Mouse (Mus musculus): ENCODE data around the gene Taok2.

Gene Taok2

DNA sequence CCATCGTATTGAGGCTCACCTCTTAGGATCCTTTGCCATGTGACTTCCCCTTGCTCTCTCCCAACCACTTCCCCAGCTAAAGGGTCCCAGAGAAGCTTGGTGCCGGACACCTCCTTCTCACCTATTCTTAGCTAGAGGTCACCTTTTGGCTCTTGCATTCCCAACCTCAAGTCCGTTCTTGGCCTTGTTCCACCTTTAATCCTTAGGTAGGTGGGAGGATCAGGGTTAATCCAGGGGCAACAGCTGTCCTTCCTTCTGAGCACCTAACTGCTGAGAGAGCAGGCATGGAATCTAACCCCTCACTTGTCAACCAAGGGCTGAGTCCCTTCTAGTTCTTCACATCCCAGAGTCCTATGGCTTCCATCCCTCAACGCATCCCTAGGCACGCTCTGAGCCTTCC, 58.6 kb downstream of the Taok2 start:
- no peak for DNase-seq (ENCODE audit: low spot score in 2 of 2)

DNA sequence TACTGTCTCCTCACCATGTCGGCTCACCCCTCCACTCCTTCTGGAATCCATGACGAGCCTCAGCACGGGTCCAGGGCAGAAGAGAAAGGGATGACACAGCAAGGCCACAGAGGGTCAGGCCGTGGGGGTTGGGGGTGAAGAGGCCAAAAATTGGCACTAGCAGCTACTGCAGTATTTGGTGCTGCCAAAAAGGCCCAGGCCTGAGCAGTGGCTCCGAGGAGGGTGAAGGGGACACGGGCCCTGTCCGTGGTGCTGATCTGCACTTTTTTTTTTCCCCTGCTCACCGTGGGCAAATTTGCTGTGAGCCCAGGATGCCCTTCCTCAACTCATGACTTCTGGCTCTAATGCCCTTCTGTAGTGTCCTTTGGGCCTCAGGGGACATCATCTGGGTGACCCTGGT, 59.1 kb downstream of the Taok2 start:
- no peak for DNase-seq (ENCODE audit: low spot score in 2 of 2)

DNA sequence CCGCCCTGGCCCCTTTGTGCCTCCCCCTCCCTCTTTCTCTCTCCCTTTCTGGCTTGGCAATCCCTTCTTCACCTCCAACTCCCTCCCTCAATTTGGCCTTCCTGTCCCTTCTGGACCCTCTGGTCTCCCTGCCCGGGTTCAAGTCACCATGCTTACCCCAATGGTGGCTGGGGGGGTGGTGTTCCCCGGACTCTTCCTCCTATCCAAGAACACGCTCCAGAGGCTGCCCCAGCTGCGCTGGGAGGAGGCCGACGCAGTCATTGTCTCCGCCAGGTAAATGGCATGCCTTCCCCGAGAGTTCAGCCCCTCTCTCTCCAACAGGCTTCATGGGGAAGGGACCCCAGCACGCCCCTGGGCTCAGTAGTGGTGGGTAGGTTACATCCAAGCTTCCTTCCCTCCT, 60.6 kb downstream of the Taok2 start:
- no peak for DNase-seq (ENCODE audit: low spot score in 2 of 2)

DNA sequence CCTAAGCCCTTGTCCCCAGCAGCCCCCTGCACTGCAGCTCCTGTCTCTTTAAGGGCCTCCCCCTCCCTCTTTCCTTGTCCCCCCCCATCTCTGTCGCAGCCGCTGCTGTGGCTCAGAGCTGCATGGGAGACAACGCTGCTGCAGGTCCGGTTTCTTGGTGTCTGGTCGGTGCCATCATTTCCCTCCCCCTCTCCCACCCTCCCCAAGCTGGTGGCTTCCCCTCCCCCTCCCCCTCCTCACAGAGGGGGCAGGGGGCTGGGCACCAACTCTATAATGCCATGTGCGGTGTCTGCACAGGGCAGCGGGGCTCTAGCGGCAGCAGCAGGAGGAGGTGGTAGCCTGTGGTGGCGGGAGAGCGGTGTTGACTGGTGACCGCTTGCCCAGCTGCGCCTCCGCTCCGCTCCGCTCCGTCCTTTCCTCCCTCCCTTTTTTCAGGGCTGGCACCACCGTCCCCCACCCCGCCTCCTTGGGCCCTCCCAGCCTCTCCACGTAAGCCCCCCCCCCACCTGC, 61.2 kb downstream of the Taok2 start:
- DNase-seq (ENCODE audit: low spot score in 2 of 2): no peak

DNA sequence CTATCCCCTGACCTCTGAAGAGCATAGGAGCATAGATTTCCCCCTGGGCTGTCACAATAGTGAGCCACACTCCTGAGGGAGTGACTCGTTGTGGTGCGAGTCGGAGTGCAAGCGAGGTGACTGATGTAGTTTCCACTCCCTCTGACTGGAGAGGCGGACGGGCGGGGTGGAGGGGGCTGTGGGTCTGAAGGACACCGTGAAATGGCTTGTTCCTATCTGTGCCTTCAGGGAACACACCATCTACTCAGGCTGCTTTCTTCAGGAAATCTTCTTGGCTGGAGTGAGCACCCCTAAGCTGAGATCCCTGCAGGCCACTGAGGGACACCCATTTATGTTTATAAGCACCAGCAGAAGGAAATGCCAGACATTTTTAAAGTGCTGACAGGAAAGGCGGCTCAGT, 61.8 kb downstream of the Taok2 start:
- no peak for DNase-seq (ENCODE audit: low spot score in 2 of 2)

DNA sequence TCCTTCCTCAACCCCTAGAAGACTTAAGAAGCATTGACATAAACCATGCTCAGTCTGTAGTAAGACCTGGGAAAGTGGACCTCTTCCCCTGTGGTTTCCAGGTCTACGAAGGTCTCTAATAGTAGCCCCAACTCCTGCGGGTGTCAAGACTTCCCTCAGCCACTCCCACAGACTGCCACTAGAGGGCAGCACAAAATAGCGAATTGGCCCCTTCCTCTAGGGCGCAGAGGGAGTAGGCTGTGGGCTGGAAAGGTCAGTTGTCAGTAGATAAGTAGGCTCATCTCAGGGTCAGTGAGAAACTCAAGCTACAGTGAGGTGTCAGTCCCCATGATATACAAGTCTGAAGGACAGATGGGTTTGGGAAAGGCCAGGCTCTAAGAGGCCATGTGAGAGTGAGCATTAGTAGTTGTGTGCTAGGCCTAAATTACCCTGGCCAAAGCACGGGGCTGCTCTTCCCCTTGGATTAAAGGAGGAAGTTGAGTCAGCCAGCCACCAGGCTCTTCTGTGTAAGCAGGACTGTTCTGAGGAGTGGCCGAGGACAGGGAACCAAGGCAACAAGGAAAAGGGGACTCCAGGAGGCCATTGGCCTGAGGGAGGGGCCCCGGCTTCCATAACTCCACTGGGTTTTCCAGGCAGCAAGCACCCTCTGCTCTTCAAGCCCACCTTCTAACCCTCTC, 62.5 kb downstream of the Taok2 start:
- DNase-seq (ENCODE audit: low spot score in 2 of 2): peak in 1 of 2 experiments; percentile 76

DNA sequence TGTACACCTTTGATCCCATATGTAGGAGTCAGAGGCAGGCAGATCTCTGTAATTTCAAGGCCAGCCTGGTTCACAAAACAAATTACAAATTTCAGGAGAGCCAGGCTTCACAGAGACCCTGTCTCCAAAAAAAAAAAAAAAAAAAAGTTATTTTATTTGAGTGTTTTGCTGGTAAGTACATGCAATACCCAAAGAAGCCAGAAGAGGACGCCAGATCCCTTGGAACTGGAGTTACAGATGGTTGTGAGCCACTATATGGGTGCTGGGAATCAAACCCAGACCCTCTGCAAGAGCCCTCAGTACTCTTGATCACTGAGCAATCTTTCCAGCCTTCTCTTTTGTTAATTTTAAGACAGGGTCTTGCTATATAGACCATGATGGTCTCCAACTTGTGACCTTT, 65.7 kb downstream of the Taok2 start:
- no peak for DNase-seq (ENCODE audit: low spot score in 2 of 2)

DNA sequence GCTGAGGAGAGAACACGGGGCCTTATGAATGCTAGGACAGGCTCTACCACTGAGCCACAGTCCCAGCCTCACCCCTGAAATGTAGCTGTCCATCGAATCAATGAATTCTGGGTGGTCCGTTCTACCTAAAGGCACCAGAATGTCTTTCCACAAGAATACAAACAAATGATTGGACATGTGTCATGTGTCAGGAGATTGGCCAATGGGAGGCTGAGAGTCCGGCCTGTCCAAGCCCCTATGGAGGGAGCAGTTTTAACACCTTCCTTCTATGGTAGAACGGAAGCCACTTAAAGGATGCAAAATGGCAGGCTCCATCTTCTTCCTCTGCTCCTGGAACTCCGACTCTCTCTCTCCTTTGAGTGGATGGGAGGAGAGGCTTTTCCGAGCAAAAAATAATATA, 66.9 kb downstream of the Taok2 start:
- no peak for DNase-seq (ENCODE audit: low spot score in 2 of 2)

DNA sequence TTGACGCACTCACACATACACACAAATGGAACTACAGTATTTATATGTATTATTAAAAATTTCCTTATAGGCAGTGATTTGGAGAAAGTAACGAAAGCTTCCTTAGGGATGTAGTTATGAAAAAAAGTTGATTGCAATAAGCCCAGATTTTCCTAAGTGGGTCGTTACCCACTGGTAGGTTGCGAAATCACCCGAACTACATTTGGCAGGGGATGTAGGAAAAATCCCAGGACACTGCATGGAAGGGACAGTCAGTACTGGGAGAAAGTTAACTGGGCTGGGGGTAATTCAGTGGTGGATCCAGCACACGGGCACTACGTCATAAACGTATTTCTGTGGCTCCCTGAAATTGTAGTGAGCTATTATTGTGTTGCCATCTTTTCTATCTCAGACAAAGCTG, 68.0 kb downstream of the Taok2 start:
- no peak for DNase-seq (ENCODE audit: low spot score in 2 of 2)

DNA sequence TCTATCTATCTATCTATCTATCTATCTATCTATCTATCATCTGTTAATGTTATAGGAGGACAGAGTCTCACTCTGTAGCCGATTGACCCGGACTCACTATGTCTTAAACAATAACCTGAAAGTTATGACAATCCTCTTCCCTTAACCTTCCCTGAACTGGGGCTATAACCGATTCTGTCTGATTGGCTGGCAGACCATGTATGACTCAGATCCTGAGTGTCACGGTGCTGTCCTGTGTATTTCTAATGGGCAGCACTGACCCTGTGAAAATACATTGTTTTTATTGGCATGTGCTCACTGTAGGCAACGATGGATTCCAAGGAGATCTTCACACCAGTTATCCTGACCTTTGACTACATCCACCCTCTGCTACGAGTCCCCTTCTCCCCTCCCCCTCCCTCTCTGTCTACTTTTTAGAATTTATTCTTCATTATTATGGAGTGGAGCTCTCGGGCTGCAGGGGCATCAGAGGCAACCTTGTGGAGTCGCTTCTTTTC, 68.7 kb downstream of the Taok2 start:
- DNase-seq (ENCODE audit: low spot score in 2 of 2): no peak

Measured in frontal cortex, postnatal 14 days (tissue).